Mouse (Mus musculus): Measurements from ENCODE around the gene Gm49337.

GRCm38 (mm10) chr4:116222843-116223119 lies 49.6 kb downstream of the Gm49337 start:
- no peak for TF ChIP-seq CTCF (IDR thresholded peaks at IDR 0.05; ENCODE audit: control insufficient read depth, insufficient read depth, low read length)
- no peak for TF ChIP-seq POLR2A (IDR thresholded peaks at IDR 0.05; ENCODE audit: borderline replicate concordance, control insufficient read depth, low read depth, low read length)

All from bone marrow, adult 2 months (tissue).